Mouse (Mus musculus): ENCODE measurements around the gene Vrk1. TPM values are rescaled to one million over a fixed set of nuclear protein-coding genes. Genes with fewer than 3 reads are reported as not detected.
A peak's percentile ranks its signal among the peaks of the same experiment; 100 is the strongest.

Gene Vrk1
- total RNA-seq, 2 experiments from 2014 or later = 15.5 to 17.6 TPM

DNA sequence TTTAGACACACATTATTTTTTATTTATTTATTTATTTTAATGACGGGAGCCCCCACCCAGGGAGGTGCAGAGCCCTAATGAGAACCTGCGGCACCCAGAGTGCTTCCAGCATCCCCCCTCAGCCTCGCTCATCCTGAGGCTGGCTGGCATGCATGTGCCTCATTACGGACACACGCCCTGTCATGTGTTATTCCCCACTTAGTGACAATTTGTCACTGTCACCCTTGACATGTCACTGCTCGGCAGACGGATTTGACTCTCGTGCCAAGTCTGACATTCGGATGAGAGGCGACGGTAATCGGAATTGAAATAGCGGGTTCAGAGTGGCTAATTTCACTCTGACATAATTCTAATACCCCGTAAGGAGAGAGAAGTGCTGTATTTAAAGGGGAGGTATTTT lies 97.2 kb downstream of the Vrk1 start:
- DNase-seq (ENCODE audit: low spot score in 2 of 2) = no peak

DNA sequence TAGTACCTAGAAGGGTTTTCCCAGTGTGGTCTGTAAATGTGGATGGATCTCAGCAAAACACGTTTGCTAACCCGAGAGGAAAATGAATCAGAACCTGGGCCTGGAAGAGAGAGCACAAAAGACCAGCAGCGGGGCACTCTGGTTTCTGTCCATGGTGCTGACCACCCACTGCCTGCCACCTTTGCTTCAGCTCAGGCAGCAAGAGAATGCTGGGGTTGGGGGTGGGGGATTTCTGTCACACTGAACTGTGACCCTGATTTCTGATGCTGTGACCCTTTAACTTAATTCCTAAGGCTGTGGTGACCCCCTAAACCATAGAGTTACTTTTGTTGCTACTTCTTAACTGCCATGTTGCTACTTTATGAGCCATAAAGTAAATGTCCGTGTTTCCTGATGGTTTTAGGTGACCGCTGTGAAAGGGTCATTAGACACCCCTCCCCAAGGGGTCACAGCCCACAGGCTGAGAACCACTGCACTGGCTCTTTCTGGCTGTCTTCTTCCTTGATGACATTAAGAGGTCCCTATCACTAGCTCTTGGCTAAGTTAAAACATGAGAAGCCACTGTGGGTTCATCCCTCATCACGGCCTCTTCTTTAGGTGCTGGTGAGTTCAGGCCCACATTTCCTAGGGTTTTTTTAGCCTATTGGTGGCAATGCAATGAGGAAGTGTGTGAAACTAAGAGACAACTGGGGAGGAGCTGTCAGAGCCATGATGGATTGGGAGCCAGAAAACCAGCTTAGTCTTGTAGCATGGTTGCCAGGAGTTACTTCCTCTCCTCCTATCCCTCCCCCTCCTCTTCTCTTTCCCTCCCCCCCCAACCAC lies 105.3 kb downstream of the Vrk1 start:
- DNase-seq (ENCODE audit: low spot score in 2 of 2) = no peak

DNA sequence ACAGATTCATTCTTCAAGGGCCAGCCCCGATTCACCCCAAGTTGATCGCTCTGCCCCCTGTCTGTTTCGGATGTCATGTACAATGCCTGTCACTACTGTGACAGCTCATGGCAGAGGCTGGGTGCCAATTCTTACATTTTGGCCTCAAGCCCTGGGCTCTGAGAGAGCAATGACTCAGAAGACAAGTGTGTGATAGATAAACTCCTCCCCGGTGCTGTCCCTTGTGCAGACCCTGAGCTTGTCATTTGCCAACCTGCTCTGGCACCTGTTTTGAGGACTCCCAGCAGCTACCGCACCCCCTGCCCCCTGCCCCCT lies 105.8 kb downstream of the Vrk1 start:
- peak; percentile 54 to 74 for DNase-seq (ENCODE audit: low spot score in 2 of 2)

DNA sequence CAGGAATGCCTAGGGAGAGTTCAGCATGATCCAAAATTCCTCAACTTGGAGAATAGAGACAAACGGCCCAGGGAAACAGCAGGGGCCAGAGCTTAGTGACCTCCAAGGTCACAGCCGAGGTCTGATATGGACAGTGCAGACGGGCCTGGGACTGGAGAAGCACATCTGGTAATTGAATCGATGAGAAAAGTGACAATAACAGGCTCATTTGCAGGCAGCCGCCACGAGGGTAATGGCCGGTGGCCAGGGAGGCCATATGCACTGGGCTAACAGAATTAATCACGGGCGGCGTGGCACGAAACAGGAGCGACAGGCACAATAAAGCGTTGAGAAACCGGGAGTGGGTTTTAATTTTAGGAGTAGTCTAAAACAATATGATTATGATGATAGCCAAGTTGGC lies 113.2 kb downstream of the Vrk1 start:
- no peak for DNase-seq (ENCODE audit: low spot score in 2 of 2)

DNA sequence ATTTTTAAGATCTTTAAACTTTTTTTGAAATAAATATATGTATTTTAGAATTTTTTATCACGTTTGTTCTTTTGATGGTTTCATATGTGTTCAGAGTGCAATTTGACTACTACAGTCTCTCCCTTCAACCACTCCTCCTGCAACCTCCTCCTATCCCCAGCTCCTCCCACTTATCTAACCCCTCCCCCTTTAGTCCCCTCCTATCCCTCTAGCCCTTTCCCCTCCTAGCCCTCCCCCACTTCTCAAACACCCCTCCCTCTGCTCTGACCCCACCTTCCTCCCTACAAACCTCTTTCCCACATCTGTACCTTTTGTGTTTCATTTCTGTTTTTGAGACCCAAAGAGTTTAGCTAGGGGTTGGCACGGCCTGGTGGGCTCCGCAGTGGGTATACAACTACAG lies 114.6 kb downstream of the Vrk1 start:
- no peak for DNase-seq (ENCODE audit: low spot score in 2 of 2)

Other genes starting within 250 kb of the Vrk1 start
- 100 to 1,000 TPM; 163 to 164 TPM for gene Papola, start 225.5 kb upstream of the Vrk1 start, total RNA-seq (2021)